Mouse (Mus musculus) c-Kit-negative CD71-positive TER-119-positive erythroid progenitor cells, embryonic 14.5 days (primary cell): ENCODE data around the gene Sema3c.

Source experiments
- DNase-seq: peaks from one replicate; pipeline ENCODE4 v3.0.0-alpha.2; 2013; ENCODE audit warnings: low read depth, low spot score

Sema3c gene

DNA sequence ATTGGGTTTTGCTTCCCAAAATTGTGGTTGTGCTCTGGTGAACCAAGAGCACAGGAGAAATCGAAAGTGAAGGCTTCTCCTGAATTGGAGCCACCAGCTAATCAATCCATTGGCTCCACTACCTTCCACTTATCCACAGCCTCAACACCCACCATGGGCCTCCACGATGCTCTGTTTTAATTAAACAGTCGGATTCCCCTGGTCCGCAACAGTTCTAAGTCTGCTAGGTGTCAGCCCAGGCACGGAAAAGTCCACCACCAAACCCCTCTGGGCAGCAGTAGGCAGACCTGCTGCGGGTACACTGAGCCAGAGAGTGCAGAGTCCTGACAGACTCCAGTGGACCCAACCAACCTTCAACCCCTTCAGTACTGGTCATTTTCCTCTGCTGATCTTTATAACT, 202.5 kb downstream of the Sema3c start:
- DNase-seq, result peak; percentile 68
